Mouse (Mus musculus) small intestine, adult 2 months (tissue): ENCODE measurements around the gene Slc16a1. TPM values are rescaled to one million over a fixed set of nuclear protein-coding genes. Genes with fewer than 3 reads are reported as not detected.

Experiments
- polyA plus RNA-seq: library from polyadenylated mRNA; depleted of rRNA; stranded (reverse); fragments of >200 nt; gene quantifications from 2 replicates; pipeline ENCODE4 v1.2.3, GENCODE M21; 2012; rRNA removed

Slc16a1 gene
- polyA plus RNA-seq, 1 experiment, result 17.1 TPM

Other genes starting within 250 kb of the Slc16a1 start
- gene Lrig2, start 126.8 kb upstream of the Slc16a1 start, polyA plus RNA-seq, result 2.5 and 3.8 TPM in 2 replicates
- gene Ppm1j, start 142.4 kb downstream of the Slc16a1 start, polyA plus RNA-seq, result 35.1 and 45.3 TPM in 2 replicates
- gene Fam19a3, start 143.2 kb downstream of the Slc16a1 start, polyA plus RNA-seq, result 0.08 and 0.30 TPM in 2 replicates
- gene Rhoc, start 149.7 kb downstream of the Slc16a1 start, polyA plus RNA-seq, result 143 and 197 TPM in 2 replicates
- 34.9 and 46.1 TPM in 2 replicates for gene Mov10, start 179.9 kb downstream of the Slc16a1 start, polyA plus RNA-seq
- gene St7l, start 225.3 kb downstream of the Slc16a1 start, polyA plus RNA-seq, result 1.8 and 4.6 TPM in 2 replicates
- gene Capza1, start 225.8 kb downstream of the Slc16a1 start, polyA plus RNA-seq, result 9.9 and 18.9 TPM in 2 replicates